Mouse (Mus musculus) bone marrow, adult 2 months (tissue): Measurements from ENCODE around the gene Cfap61. TPM values are rescaled to one million over a fixed set of nuclear protein-coding genes. Genes with fewer than 3 reads are reported as not detected.
"Not testable (repeated sequence)": the region's sequence is repeated elsewhere in the genome, so short reads cannot be mapped to it uniquely, and the experiment has no call there.

ENCODE experiments used
- H3K27ac ChIP-seq: fragments of 200-500 bp; 2 replicates; pipeline ENCODE4 v1.5.1; 2012; ENCODE audit warnings: low read depth, mild to moderate bottlenecking, control low read depth, inconsistent platforms, low read length; ENCODE audit not compliant: control insufficient read depth, poor library complexity, insufficient read depth
- H3K4me1 ChIP-seq: fragments of 200-500 bp; 2 replicates; pipeline ENCODE4 v1.6.1; 2011; ENCODE audit warnings: low read length; ENCODE audit not compliant: control insufficient read depth, insufficient read depth
- H3K4me3 ChIP-seq: fragments of 200-500 bp; replicated peaks from 2 replicates; pipeline ENCODE3; 2011; ENCODE audit warnings: mild to moderate bottlenecking, low read depth, low read length, control low read depth; ENCODE audit not compliant: control insufficient read depth
- CTCF ChIP-seq: fragments of 200-500 bp; IDR thresholded peaks from 2 replicates; pipeline ENCODE4 v1.5.1; 2011; ENCODE audit warnings: low read length, control low read depth; ENCODE audit not compliant: control insufficient read depth, insufficient read depth
- POLR2A ChIP-seq: fragments of 200-500 bp; IDR thresholded peaks from 2 replicates; pipeline ENCODE4 v1.6.1; 2011; ENCODE audit warnings: low read depth, mild to moderate bottlenecking, control low read depth, low read length, borderline replicate concordance; ENCODE audit not compliant: control insufficient read depth
- WGBS: fragments of 180-500 bp; shearing (Covaris S2); methylation state at CpG from one replicate; pipeline ENCODE4 v1.1.7; 2018; 5-methylcytosine and 5-hydroxymethylcytosine counted together
- polyA plus RNA-seq: library from polyadenylated mRNA; stranded (reverse); fragments of >200 nt; gene quantifications from 2 replicates; pipeline ENCODE4 v1.2.4, GENCODE M21; 2011; ENCODE audit warnings: low replicate concordance; ENCODE audit not compliant: missing spikeins, insufficient read depth, insufficient read length

Cfap61 gene
- polyA plus RNA-seq, 1 experiment = not detected

GRCm38 (mm10) chr2:145901861-145902260 is 32.7 kb upstream of the Cfap61 start, which contains the start of gene Naa20:
Gene Naa20 (plus strand): TSS chr2:145902099.
- TF ChIP-seq CTCF = no peak
- TF ChIP-seq POLR2A = no peak
- WGBS = 79% methylated on average over 6 of the region's 6 CpGs
- Histone ChIP-seq H3K27ac (no peak within 1 kb of the TSS), H3K4me1 (no peaks in the 10 kb centered on the region), H3K4me3 (peak within 1 kb of the TSS; percentile 91)

GRCm38 (mm10) chr2:145903061-145903901 is 31.3 kb upstream of the Cfap61 start:
- peak; percentile 49; the same call in 1 of the 2 replicates for TF ChIP-seq CTCF
- peak; percentile 46; the same call in 1 of the 2 replicates for TF ChIP-seq POLR2A
- H3K27ac ChIP-seq = peak overlapping the region; percentile 79
- no peaks in the 10 kb centered on the region for H3K4me1 ChIP-seq
- H3K4me3 ChIP-seq = peak overlapping the region; percentile 91
- WGBS = under 1% methylated on average over 68 of the region's 68 CpGs

DNA sequence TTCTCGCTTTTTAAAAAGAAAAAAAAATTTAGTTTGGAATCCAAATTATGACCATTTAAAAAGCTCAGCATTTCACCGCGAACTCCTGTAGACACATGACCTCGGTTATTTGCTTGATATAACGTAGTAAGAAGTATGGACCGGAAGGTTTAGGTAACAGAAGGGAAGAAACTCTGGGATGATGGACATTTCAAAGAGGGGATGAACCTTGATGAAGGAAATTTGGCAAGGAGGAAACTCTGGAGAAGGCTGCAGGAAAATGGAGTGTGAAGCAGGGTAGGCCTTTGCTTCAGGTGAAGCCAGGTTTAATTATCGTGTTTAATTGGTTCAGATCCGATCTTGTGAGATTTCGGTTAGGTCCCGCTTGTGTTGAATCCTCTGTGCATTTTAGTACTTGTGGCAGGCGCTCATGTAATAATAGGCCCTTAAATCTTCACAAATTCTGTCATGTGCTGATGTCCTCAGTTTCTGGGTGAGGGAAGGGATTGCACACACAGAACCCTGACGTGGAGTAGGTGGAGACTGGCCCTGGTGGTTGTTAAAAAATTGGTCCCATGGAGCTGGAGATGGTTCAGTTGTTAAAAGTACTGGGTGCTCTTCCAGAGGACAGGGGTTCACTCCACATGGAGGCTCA is 30.5 kb upstream of the Cfap61 start:
- H3K4me1 ChIP-seq = no peaks in the 10 kb centered on the region
- no peak for TF ChIP-seq CTCF
- TF ChIP-seq POLR2A = no peak
- 30% methylated on average over 12 of the region's 12 CpGs for WGBS
- H3K27ac ChIP-seq = no peak overlapping the region
- no peak overlapping the region for H3K4me3 ChIP-seq

DNA sequence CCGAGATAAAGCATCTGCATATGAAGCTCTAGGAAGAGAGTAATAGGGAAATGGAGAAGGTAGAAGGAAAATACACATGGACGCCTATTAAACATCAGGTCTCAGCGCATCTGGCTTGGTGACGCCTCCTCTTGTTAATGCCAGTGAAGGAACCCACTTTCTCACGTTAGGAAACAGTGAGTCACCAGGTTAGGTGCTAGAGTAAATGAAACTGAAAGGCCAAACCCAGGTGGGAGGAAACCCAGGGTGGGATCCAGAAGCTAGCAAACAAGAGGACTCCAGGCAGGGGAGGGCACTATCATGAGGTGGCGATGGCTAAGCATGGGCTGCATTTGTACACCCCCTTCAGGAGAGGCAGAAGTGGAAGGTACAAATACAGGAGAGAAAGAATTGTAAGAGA is 29.4 kb upstream of the Cfap61 start:
- H3K27ac ChIP-seq = no peak overlapping the region
- no peak for TF ChIP-seq CTCF
- H3K4me3 ChIP-seq = no peak overlapping the region
- WGBS = 73% methylated on average over 6 of the region's 6 CpGs
- H3K4me1 ChIP-seq = no peaks in the 10 kb centered on the region

- WGBS = 37% methylated on average over 4 of the region's 4 CpGs
- not testable (repeated sequence) for H3K4me3 ChIP-seq, H3K4me1 ChIP-seq, H3K27ac ChIP-seq
These were observed 28.7 kb upstream of the Cfap61 start for GRCm38 (mm10) chr2:145905884-145906283.

DNA sequence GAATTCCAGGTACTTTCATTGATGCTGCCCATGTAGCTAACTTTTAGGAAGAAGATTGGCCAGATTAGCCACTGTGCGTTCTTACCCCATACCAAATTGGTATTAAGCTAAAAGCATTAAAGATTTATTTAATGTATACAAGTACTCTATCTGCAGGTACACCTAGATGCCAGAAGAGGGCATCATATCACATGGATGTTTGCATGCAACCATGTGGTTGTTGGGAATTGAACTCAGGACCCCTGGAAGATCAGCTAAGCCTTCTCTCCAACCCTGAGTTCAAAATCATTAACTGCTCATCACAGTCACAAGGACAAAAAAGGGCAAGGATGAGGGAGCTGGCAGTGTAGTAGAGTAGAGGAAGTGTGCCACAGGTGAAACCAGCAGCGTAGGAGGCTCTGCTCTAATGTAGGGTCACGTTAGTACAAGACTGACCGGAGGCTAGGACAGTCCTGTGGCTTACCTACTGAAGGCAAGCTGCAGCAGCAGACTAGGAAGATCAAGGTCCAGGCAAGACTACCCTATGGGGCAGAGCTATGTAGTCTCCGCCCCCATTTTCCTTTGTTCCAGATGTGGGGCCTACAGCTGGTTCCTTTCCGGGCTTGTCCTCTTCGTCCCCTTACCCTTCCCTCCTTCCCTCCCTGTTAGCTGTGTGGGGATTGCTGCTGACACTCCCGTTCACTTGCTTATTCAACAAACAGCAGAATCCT is 13.5 kb upstream of the Cfap61 start:
- TF ChIP-seq CTCF = no peak
- TF ChIP-seq POLR2A = no peak
- WGBS = 92% methylated on average over 8 of the region's 8 CpGs

DNA sequence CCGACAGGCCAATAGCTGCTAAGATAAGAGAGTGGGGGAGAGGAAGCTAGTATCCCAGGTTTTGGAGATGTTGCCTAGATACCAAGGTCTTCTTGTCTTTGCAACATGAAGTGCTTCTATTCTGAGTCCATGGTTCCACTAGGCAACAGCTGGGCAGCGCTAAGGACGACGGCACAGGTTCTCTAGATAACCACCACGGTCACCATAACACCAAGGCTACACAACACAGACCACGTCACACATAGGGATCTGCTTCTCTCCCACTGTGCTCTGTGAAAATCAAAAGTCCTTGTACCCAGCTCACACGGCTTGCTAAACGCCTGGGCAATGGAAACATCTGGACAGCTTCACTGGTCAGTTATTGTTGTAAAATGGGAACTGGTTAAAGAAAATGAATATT is 2.4 kb downstream of the Cfap61 start:
- no peak for TF ChIP-seq CTCF
- TF ChIP-seq POLR2A = no peak
- WGBS = 75% methylated on average over 8 of the region's 8 CpGs
- H3K4me3 ChIP-seq = no peak overlapping the region
- H3K4me1 ChIP-seq = no peaks in the 10 kb centered on the region; the same call in 1 of the 2 replicates
- no peak overlapping the region for H3K27ac ChIP-seq

More for the DNA sequence above, 13.5 kb upstream of the Cfap61 start:
- no peak overlapping the region for H3K4me3 ChIP-seq
- no peak overlapping the region for H3K27ac ChIP-seq
- H3K4me1 ChIP-seq = no peaks in the 10 kb centered on the region

GRCm38 (mm10) chr2:145941403-145941802 is 6.8 kb downstream of the Cfap61 start:
- H3K4me3 ChIP-seq = no peak overlapping the region
- H3K4me1 ChIP-seq = no peaks in the 10 kb centered on the region
- H3K27ac ChIP-seq = no peak overlapping the region
- WGBS = 52% methylated on average over 3 of the region's 3 CpGs
- TF ChIP-seq POLR2A = no peak
- TF ChIP-seq CTCF = no peak
